Comparison of ENCODE assay signal across 15 mouse cellular contexts in the genomic region with DNA sequence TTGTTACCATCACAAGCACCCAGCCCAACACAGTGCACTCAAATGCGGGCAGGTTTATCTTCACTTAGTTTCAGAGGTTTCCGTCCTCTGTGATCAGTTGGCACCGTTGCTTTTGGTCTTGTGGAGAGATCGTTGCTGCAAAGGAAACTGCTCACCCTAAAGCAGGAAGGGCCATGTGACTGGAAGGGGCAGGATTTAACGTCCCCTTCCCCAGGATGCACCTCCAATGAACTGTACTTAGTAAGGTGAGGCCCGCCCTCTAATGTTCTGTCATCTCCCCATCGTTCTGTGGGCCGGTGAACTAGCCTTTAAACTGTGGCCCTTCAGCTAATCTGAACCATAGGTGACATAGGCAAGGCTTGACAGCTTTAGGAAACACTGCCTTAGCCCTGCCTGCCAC.
DNase-seq lines count a peak whose midpoint lies in the region; ATAC-seq and TF ChIP-seq lines count a peak whose summit lies in the region.
"Had no signal": no experiment of that assay in that cellular context is flagged by ENCODE, and none has a peak within 500 bp of the region (broad histone marks: within the 10 kb centered on the region; RNA-seq: fewer than 3 reads in every experiment).

No protein-coding gene starts in this region.

- peak overlapping the region; percentile 43 for H3K4me3 ChIP-seq in ES-Bruce4 (ENCODE audit: low read depth, low read length)
- 0 out of 2 replicates have a peak overlapping the region, but pooled peaks have one; percentile 0 for H3K4me3 ChIP-seq in thymus, adult 2 months (ENCODE audit: control insufficient read depth, insufficient read depth, low read length)
- no peak overlapping the region for H3K4me3 ChIP-seq in embryonic facial prominence, embryonic 10.5 days
- H3K4me3 ChIP-seq: gastrocnemius, adult 2 months; heart, embryonic 10.5 days; myocyte had no signal

- no peak for TF ChIP-seq CTCF in ES-Bruce4 (IDR thresholded peaks at IDR 0.05; ENCODE audit: low read depth, low read length)
- TF ChIP-seq CTCF in thymus, adult 2 months (IDR thresholded peaks at IDR 0.05; ENCODE audit: borderline replicate concordance, control insufficient read depth, extremely low read depth, insufficient read depth, low read length, poor library complexity): no peak

- H3K36me3 ChIP-seq in ES-Bruce4 (ENCODE audit: control insufficient read depth, insufficient read depth, low read length, poor library complexity, severe bottlenecking): no peaks in the 10 kb centered on the region
- no peaks in the 10 kb centered on the region for H3K36me3 ChIP-seq in thymus, adult 2 months (ENCODE audit: control insufficient read depth, insufficient read depth, low read length)
- H3K36me3 ChIP-seq in embryonic facial prominence, embryonic 10.5 days (replicated peaks): no peaks in the 10 kb centered on the region
- H3K36me3 ChIP-seq: heart, embryonic 10.5 days had no signal

- TF ChIP-seq EP300 in ES-Bruce4 (IDR thresholded peaks at IDR 0.05; ENCODE audit: insufficient read depth, low read depth, low read length): no peak

- H3K9me3 ChIP-seq in ES-Bruce4 (replicated peaks; ENCODE audit: control insufficient read depth, insufficient read depth, low read length, poor library complexity, severe bottlenecking): no peaks in the 10 kb centered on the region
- no peaks in the 10 kb centered on the region for H3K9me3 ChIP-seq in embryonic facial prominence, embryonic 10.5 days
- H3K9me3 ChIP-seq: heart, embryonic 10.5 days had no signal

- H3K27ac ChIP-seq in ES-Bruce4 (ENCODE audit: insufficient read depth, low read length): no peak overlapping the region; the same call in 1 of the 2 replicates
- H3K27ac ChIP-seq in thymus, adult 2 months (ENCODE audit: control insufficient read depth, insufficient read depth, low read length): peak overlapping the region; percentile 12
- no peak overlapping the region for H3K27ac ChIP-seq in embryonic facial prominence, embryonic 10.5 days (replicated peaks)
- H3K27ac ChIP-seq: gastrocnemius, adult 2 months; heart, embryonic 10.5 days; hindbrain, embryonic 14.5 days; kidney, postnatal 0 days had no signal

- peak; percentile 70 for ATAC-seq in megakaryocyte, adult 5-6 weeks (ENCODE audit: poor library complexity, severe bottlenecking)

- no peak for TF ChIP-seq POLR2A in ES-Bruce4 (IDR thresholded peaks at IDR 0.05; ENCODE audit: insufficient read depth, low read length)
- TF ChIP-seq POLR2A in thymus, adult 2 months (IDR thresholded peaks at IDR 0.05; ENCODE audit: control insufficient read depth, extremely low read depth, insufficient read depth, low read length, poor library complexity): no peak

- peaks cover 6% of the 10 kb centered on the region for H3K4me1 ChIP-seq in ES-Bruce4 (ENCODE audit: control insufficient read depth, insufficient read depth, low read length)
- peaks cover 15% of the 10 kb centered on the region for H3K4me1 ChIP-seq in thymus, adult 2 months (replicated peaks; ENCODE audit: control insufficient read depth, insufficient read depth, low read length)
- no peaks in the 10 kb centered on the region for H3K4me1 ChIP-seq in embryonic facial prominence, embryonic 10.5 days

- no peaks in the 10 kb centered on the region for H3K27me3 ChIP-seq in ES-Bruce4 (ENCODE audit: control insufficient read depth, insufficient read depth, low read length, poor library complexity, severe bottlenecking)
- H3K27me3 ChIP-seq in thymus, adult 2 months (ENCODE audit: control insufficient read depth, insufficient read depth, low read length): no peaks in the 10 kb centered on the region; the same call in 1 of the 2 replicates
- no peaks in the 10 kb centered on the region for H3K27me3 ChIP-seq in embryonic facial prominence, embryonic 10.5 days (replicated peaks; ENCODE audit: low read depth, poor library complexity, severe bottlenecking)

- WGBS in thymus, adult 2 months: 3% methylated on average over 8 of the region's 8 CpGs
- 83% methylated on average over 8 of the region's 8 CpGs for WGBS in embryonic facial prominence, embryonic 10.5 days

- no peak overlapping the region for H3K9ac ChIP-seq in ES-Bruce4 (ENCODE audit: low read depth, poor library complexity, severe bottlenecking)
- H3K9ac ChIP-seq: hindbrain, embryonic 14.5 days had no signal

- DNase-seq in CD4-positive helper T cell, adult 2 months (ENCODE audit: low read depth, low spot score): peak; percentile 58
- DNase-seq in thymus, adult 2 months: peak; percentile 36
- no peak for DNase-seq in embryonic facial prominence, embryonic 10.5 days (ENCODE audit: low spot score)
- DNase-seq in adrenal gland, adult 8-10 months: no peak
- DNase-seq in retina, embryonic 14.5 days (ENCODE audit: low spot score): no peak
- DNase-seq: adrenal gland, postnatal 25 days; cerebellum, postnatal 10 days; gastrocnemius, adult 2 months; right cerebral cortex, postnatal 14 days had no signal

Comparison
In these comparisons a context has a peak if more than half of its experiments do, and no peak if none do; other contexts are left out.
1. DNase-seq: peak in CD4-positive helper T cell, adult 2 months (single experiment) and thymus, adult 2 months (single experiment); none in embryonic facial prominence, embryonic 10.5 days (single experiment), adrenal gland, adult 8-10 months (single experiment) and retina, embryonic 14.5 days (single experiment).